Mouse (Mus musculus) midbrain, embryonic 13.5 days (tissue): ENCODE measurements at regions not wholly inside any gene's neighbourhood (a gene's known extent, or its start where the extent isn't known, plus 50 kb on each side); places are given as distances from the start of the nearest gene placed in this dataset.
A peak's percentile ranks its signal among the peaks of the same experiment; 100 is the strongest.
"Not testable (repeated sequence)": the region's sequence is repeated elsewhere in the genome, so short reads cannot be mapped to it uniquely, and the experiment has no call there.

Experiments
- ATAC-seq: fragments of 200-750 bp; cut with Nextera tagmentation; 2 replicates; pipeline ENCODE4 v1.8.0; 2017; ENCODE audit warnings: mild to moderate bottlenecking, moderate TSS enrichment, moderate library complexity
- H3K27ac ChIP-seq: fragments of 300-500 bp; sonication (generic); 2 replicates; pipeline ENCODE4 v1.5.1; 2015; ENCODE audit warnings: inconsistent platforms, mild to moderate bottlenecking, moderate library complexity
- H3K27me3 ChIP-seq: fragments of 300-500 bp; sonication (generic); 2 replicates; pipeline ENCODE4 v1.6.1; 2015; ENCODE audit warnings: mild to moderate bottlenecking, inconsistent platforms
- H3K36me3 ChIP-seq: fragments of 300-500 bp; sonication (generic); 2 replicates; pipeline ENCODE4 v1.6.1; 2015; ENCODE audit warnings: mild to moderate bottlenecking, inconsistent platforms
- H3K4me1 ChIP-seq: fragments of 300-500 bp; sonication (generic); replicated peaks from 2 replicates; pipeline ENCODE4 v1.6.1; 2015; ENCODE audit warnings: inconsistent platforms
- H3K4me2 ChIP-seq: fragments of 300-500 bp; sonication (generic); replicated peaks from 2 replicates; pipeline ENCODE4 v1.6.1; 2015; ENCODE audit warnings: moderate library complexity, mild to moderate bottlenecking, inconsistent platforms
- H3K4me3 ChIP-seq: fragments of 300-500 bp; sonication (generic); replicated peaks from 2 replicates; pipeline ENCODE4 v1.5.1; 2015; ENCODE audit warnings: mild to moderate bottlenecking, inconsistent platforms
- H3K9ac ChIP-seq: fragments of 300-500 bp; sonication (generic); replicated peaks from 2 replicates; pipeline ENCODE4 v1.6.1; 2015; ENCODE audit warnings: mild to moderate bottlenecking, inconsistent platforms
- H3K9me3 ChIP-seq: fragments of 300-500 bp; sonication (generic); 2 replicates; pipeline ENCODE4 v1.6.1; 2016; ENCODE audit warnings: mild to moderate bottlenecking, inconsistent platforms
- WGBS: fragments of 180-500 bp; shearing (Covaris S2); methylation state at CpG from one replicate; pipeline ENCODE4 v1.1.7; 2015; 5-methylcytosine and 5-hydroxymethylcytosine counted together

DNA sequence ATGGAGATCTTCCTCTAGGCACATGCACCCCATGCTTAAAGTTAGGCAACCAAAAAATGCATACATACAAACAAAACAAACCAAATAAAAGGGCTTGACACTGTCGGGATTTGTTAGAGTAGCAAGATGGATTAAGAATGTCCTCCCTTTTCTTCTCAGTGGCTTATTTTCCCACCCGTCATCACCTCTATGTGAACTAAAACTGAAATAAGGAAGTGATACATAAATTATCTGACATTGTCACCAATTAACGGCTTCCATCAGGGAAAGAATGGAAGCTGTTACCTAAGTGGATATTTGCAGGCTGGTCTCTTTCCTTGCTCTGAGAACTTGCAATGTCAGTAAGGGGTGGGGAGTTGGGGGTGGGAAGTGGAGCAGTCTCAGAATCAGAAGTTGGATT lies 541.5 kb downstream of the Diaph3 start:
- no peaks in the 10 kb centered on the region for H3K36me3 ChIP-seq
- 84% methylated on average over 3 of the region's 3 CpGs for WGBS
- H3K9me3 ChIP-seq: no peaks in the 10 kb centered on the region
- no peaks in the 10 kb centered on the region for H3K27me3 ChIP-seq
- no peak overlapping the region for H3K27ac ChIP-seq
- H3K4me3 ChIP-seq: no peak overlapping the region
- ATAC-seq: no peak
- H3K9ac ChIP-seq: no peak overlapping the region
- H3K4me2 ChIP-seq: no peak overlapping the region
- no peaks in the 10 kb centered on the region for H3K4me1 ChIP-seq

DNA sequence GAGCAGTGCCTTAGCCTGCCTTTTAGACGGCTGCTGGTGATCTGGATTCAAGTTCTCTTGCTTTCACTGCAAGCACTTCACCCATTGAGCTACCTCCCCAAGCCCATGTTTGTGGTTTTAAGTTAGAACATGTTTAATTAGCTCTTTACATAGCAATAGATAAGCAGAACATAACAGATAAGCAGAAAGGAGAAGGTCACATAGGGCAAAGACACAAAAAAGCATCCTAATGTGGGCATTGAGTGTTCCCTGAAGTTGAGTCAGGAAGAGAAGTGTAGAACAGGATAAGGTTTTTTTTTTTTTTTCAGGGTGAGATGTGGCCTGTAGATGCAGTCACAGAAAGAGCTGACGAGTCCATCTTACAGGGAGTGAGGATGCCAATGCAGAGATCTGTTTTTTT lies 552.5 kb downstream of the Diaph3 start:
- Histone ChIP-seq H3K4me3 (no peak overlapping the region), H3K9me3 (no peaks in the 10 kb centered on the region), H3K9ac (no peak overlapping the region), H3K27me3 (no peaks in the 10 kb centered on the region), H3K27ac (no peak overlapping the region), H3K4me1 (no peaks in the 10 kb centered on the region), H3K36me3 (no peaks in the 10 kb centered on the region), H3K4me2 (no peak overlapping the region)
- WGBS: 82% methylated on average over 2 of the region's 2 CpGs
- no peak for ATAC-seq

DNA sequence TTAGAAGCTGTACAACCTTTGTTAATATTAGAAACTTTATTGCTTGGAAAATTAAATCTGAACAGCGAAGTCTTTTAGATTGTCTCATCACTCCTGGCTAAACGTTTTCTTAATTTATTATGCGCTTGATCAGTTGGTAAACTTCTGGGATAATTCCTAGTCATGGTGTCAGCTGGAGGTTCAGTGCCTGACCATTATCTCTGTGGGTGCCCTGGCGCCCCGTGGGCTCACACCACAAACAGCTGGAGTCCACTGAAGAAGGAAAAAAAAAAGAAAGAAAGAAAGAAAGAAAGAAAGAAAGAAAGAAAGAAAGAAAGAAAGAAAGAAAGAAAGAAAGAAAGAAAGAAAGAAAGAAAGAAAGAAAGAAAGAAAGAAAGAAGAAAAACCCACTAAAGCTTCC lies 555.1 kb downstream of the Diaph3 start:
- not testable (repeated sequence) for H3K4me2 ChIP-seq, H3K36me3 ChIP-seq, H3K4me3 ChIP-seq, H3K9ac ChIP-seq, H3K27ac ChIP-seq, ATAC-seq, H3K27me3 ChIP-seq, H3K9me3 ChIP-seq, H3K4me1 ChIP-seq
- WGBS: 44% methylated on average over 5 of the region's 5 CpGs

DNA sequence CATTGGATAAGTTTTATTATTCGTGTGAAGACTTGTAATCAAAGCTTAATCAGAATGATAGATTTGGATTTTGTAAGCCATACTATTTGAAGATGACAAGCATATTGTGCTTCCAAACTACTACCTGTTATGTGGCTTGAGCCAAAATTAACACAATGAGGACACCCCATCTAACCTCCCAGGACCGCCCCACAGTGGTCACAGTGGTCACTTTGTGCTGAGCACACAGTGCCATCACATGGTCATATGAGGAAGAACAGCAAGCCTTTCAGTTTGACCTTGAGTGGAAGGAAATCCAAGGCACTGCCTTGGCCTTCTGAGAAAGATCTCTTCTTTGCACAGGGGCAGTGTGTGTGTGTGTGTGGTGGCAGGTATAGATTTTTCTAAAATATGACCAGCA lies 578.3 kb downstream of the Diaph3 start:
- H3K36me3 ChIP-seq: no peaks in the 10 kb centered on the region
- ATAC-seq: 0 out of 2 replicates have a peak, but pooled peaks have one; percentile 9
- H3K27me3 ChIP-seq: no peaks in the 10 kb centered on the region

DNA sequence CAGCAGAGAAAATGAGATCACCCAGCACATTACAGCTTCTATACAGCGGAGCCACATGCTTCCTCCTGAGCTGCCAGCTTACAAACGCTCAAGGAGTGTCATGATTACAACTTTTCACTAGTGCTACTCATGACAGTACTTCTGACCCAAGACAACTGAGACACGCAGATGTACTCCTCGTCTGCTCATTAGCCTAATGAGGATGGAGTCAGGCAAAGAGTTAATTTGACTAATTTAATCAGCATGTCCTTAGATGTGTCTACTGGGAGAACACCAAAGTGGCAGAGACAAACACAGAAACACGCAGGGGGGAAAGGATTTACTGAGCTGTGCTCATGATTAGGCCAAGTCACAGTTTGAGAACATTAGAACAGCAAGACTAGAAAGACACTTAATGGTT lies 603.0 kb downstream of the Diaph3 start:
- Histone ChIP-seq H3K4me3 (no peak overlapping the region), H3K9me3 (no peaks in the 10 kb centered on the region), H3K4me1 (no peaks in the 10 kb centered on the region), H3K36me3 (no peaks in the 10 kb centered on the region), H3K27me3 (no peaks in the 10 kb centered on the region), H3K27ac (no peak overlapping the region), H3K4me2 (no peak overlapping the region), H3K9ac (no peak overlapping the region)
- WGBS: 72% methylated on average over 5 of the region's 5 CpGs
- no peak for ATAC-seq

More for the DNA sequence above, 578.3 kb downstream of the Diaph3 start:
- no peak overlapping the region for H3K4me2 ChIP-seq
- no peak overlapping the region for H3K9ac ChIP-seq
- H3K27ac ChIP-seq: no peak overlapping the region
- H3K9me3 ChIP-seq: no peaks in the 10 kb centered on the region
- H3K4me3 ChIP-seq: no peak overlapping the region
- 61% methylated on average over 2 of the region's 2 CpGs for WGBS
- H3K4me1 ChIP-seq: no peaks in the 10 kb centered on the region

DNA sequence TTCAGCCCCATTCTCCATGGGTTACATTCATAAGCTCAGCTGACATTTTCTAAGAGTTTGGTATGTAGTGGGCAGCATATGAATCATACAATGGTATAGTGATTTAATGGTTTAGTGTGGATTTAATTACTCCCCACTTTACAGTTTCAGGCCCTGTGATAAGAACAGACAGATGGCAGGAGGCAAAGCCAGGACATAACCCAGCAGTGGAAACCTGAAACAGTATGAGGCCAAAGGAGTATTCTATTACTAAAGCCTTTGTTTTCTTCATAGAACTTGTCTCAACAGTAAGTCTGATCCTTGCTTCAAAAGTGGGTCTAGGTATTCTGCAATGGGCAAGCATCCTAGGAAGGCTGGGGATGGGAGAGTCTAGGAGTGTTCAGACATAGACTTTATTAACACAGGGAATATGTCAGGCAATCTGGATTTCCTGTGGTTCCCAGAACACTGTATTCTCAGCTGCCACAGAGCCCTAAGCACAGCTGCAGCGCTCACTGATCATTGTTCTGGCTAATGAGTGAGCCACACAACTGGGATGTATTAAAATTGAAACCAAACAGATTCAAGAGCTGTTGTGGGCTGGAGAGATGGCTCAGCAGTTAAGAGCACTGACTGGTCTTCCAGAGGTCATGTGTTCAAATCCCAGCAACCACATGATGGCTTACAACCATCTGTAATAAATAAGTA lies 604.6 kb downstream of the Diaph3 start:
- H3K9ac ChIP-seq: no peak overlapping the region
- ATAC-seq: no peak
- WGBS: 84% methylated on average over 1 of the region's 1 CpGs
- H3K4me3 ChIP-seq: no peak overlapping the region
- H3K4me2 ChIP-seq: no peak overlapping the region
- no peaks in the 10 kb centered on the region for H3K36me3 ChIP-seq
- H3K9me3 ChIP-seq: no peaks in the 10 kb centered on the region
- H3K4me1 ChIP-seq: no peaks in the 10 kb centered on the region
- no peak overlapping the region for H3K27ac ChIP-seq
- H3K27me3 ChIP-seq: no peaks in the 10 kb centered on the region

DNA sequence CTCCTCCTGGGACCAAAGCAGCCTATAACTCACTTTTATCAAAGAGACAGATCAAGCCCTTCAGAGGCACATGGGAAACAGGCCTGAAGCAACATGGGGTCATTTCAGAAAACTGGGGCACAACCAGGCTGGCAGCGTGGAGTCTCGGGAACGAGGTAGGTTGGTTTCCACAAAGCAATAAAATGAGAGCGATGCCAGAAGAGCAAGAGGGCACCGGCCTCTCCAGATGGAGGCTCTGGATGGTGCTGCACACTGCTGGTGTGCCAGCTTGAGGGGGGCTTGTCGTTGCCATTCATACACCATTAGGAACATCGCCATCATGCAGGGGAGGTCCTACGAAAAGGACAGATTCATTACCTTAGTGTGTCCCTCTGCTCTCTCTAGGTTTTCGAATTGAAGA lies 630.6 kb downstream of the Diaph3 start:
- no peak overlapping the region for H3K9ac ChIP-seq
- 94% methylated on average over 9 of the region's 9 CpGs for WGBS
- no peaks in the 10 kb centered on the region for H3K9me3 ChIP-seq
- no peak for ATAC-seq
- H3K27ac ChIP-seq: no peak overlapping the region
- H3K4me3 ChIP-seq: no peak overlapping the region
- H3K27me3 ChIP-seq: no peaks in the 10 kb centered on the region
- no peaks in the 10 kb centered on the region for H3K36me3 ChIP-seq
- H3K4me1 ChIP-seq: no peaks in the 10 kb centered on the region
- H3K4me2 ChIP-seq: no peak overlapping the region

DNA sequence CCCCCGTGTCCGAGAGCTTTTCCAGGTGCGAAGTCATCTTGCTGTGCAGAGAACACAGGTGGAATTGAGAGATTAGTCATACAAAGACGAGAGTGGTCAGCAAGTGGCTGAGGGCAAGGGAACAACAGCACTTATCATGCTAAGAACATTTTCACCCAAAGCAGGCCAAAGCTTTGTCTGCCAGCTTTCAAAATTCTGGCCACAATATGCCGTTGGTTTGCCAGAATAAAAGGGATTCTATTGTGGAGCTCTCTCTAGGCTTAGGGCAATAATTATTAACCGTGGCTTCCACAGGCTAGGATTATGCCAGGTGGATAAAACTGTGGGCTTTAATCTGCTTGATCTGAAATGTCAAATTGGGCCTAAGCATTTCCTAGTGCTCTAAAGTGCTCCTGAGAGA lies 631.3 kb downstream of the Diaph3 start:
- no peaks in the 10 kb centered on the region for H3K9me3 ChIP-seq
- ATAC-seq: no peak
- H3K27ac ChIP-seq: no peak overlapping the region
- 80% methylated on average over 6 of the region's 6 CpGs for WGBS
- no peaks in the 10 kb centered on the region for H3K36me3 ChIP-seq
- H3K9ac ChIP-seq: no peak overlapping the region
- H3K4me2 ChIP-seq: no peak overlapping the region
- H3K4me1 ChIP-seq: no peaks in the 10 kb centered on the region
- no peak overlapping the region for H3K4me3 ChIP-seq
- no peaks in the 10 kb centered on the region for H3K27me3 ChIP-seq

DNA sequence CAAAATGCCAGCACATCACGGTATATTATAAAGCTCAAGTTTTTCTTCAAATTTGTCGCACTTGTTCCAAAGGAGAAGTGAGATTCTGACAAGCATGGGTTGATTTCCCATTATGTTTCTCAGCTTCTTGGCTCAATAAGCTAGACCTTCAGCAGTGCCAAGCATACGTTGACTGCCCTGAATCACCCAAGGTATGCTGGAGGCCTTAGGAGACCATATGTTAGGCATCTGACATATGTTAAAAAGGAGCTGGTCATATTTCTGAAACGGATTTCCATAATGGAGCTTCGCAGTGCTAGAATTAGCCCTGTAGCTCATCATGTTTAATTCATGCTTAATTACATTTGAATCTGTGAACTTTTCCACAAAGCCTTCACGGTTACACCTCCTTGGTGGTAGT lies 634.7 kb downstream of the Diaph3 start:
- Histone ChIP-seq H3K9me3 (no peaks in the 10 kb centered on the region), H3K9ac (no peak overlapping the region), H3K36me3 (no peaks in the 10 kb centered on the region), H3K4me1 (no peaks in the 10 kb centered on the region), H3K4me3 (no peak overlapping the region), H3K27ac (no peak overlapping the region), H3K4me2 (no peak overlapping the region), H3K27me3 (no peaks in the 10 kb centered on the region)
- no peak for ATAC-seq
- 78% methylated on average over 6 of the region's 6 CpGs for WGBS

DNA sequence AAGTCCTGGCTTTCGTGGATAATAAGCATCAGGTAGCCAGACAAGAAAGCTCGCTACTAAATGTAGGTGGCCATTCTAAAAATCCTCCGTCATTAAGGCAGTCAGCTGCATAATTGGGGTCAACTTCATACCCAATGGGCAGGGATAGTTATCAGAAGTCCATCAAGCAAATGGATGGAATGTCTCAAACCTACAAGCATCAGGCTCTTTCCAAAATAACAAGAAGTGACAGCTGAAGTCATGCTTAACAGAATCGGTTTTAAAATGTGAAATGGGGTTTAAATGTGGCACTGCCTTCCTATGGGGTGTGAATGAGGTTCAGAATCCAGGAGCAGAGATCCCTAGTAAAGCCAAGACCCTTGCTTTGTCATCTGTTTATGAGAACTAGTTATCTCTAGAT lies 650.2 kb downstream of the Diaph3 start:
- Histone ChIP-seq H3K36me3 (no peaks in the 10 kb centered on the region), H3K9ac (no peak overlapping the region), H3K9me3 (no peaks in the 10 kb centered on the region), H3K4me2 (no peak overlapping the region), H3K27ac (no peak overlapping the region), H3K4me3 (no peak overlapping the region), H3K27me3 (no peaks in the 10 kb centered on the region), H3K4me1 (no peaks in the 10 kb centered on the region)
- ATAC-seq: no peak
- WGBS: 82% methylated on average over 4 of the region's 4 CpGs

DNA sequence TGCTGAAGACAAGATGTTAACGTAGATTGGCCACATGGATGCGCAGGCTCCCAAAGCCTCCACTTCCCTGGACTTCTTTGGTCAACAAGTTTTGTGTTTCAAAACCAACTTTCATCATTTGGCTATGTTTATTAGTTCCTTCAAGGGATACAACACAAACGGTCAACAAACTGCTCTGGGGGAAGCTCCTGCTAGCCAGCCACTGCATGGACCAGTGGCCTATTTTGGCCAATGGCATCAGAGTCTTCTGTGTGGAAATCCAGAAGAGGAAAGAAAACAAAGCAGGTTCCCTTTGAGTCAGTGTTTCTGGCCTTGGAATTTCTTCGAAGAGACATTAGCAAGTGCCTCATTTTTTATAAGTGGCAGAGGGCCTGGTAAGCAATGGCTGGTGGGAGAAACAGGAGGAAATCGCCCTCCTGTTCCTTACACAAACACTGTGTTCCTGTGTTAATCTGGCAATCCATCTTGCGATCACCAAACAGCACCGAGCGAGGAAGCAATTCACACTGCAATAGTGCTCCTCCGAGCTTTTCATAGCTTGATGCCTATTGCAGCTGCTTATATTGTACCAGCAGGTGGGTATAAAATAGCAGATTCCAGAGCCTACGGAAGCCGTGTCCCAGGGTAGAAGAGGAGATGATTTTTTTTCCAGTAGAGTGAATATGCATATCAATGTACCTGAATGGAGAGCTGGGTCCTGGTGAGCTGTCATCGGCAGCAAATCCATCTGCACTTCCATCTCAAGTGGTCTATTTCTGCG lies 651.0 kb downstream of the Diaph3 start:
- no peaks in the 10 kb centered on the region for H3K36me3 ChIP-seq
- WGBS: 74% methylated on average over 13 of the region's 13 CpGs
- ATAC-seq: 0 out of 2 replicates have a peak, but pooled peaks have one; percentile 14
- no peaks in the 10 kb centered on the region for H3K27me3 ChIP-seq
- H3K4me2 ChIP-seq: no peak overlapping the region
- no peak overlapping the region; the same call in 1 of the 2 replicates for H3K27ac ChIP-seq
- H3K9me3 ChIP-seq: no peaks in the 10 kb centered on the region
- no peak overlapping the region for H3K4me3 ChIP-seq
- H3K9ac ChIP-seq: no peak overlapping the region
- no peaks in the 10 kb centered on the region for H3K4me1 ChIP-seq

DNA sequence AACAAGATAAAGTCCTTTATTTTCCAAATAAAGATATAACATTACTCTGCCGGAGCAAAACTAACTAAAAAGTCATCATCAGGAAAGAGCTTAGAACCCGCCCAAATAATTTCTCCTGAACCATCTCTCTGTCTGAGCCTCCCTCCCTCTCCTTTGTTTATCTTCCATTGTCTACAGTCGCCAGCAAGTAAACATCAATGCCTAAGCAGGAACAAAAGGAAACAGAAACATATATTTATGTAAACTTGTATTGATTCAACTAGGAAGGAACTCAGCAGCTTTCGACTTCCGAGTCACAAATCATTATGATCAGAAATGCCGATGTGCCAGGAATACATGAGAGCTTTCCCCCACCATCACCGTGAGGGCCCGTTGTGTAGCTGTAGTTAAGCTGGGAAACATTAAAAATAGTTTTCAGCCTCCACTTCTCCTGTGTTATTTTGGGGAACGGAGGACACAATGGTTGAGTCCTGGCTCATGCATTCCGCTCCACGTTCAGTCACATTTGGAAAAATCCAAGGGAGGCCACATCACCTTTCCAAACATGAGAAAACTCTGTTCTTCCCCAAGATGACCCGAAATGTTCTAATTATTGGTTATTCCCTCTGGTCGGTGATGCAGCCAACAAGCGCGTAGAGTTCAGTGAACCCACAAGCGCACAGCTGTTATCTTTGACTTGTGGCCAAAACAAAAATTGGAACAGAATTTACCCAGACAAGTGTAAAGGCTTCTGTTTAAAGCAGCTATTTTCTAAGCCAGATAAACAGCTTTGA lies 651.8 kb downstream of the Diaph3 start:
- Histone ChIP-seq H3K4me3 (no peak overlapping the region), H3K27me3 (no peaks in the 10 kb centered on the region), H3K27ac (no peak overlapping the region), H3K4me1 (no peaks in the 10 kb centered on the region), H3K4me2 (no peak overlapping the region), H3K9ac (no peak overlapping the region), H3K9me3 (no peaks in the 10 kb centered on the region), H3K36me3 (no peaks in the 10 kb centered on the region)
- no peak for ATAC-seq
- WGBS: 84% methylated on average over 16 of the region's 16 CpGs
